Mouse (Mus musculus) adrenal gland, postnatal 36 days (tissue): ENCODE measurements around the gene Mrps21. TPM values are rescaled to one million over a fixed set of nuclear protein-coding genes. Genes with fewer than 3 reads are reported as not detected.
A peak's percentile ranks its signal among the peaks of the same experiment; 100 is the strongest.
"Not testable (repeated sequence)": the region's sequence is repeated elsewhere in the genome, so short reads cannot be mapped to it uniquely, and the experiment has no call there.

Source experiments
- DNase-seq, 2 experiments: peaks; one replicate each; pipeline ENCODE4 v3.0.0; 2021; ENCODE audit warnings: mixed read lengths in 1 of 2
- total RNA-seq, 2 experiments: library from RNA; stranded (reverse); gene quantifications; 2 replicates each; pipeline ENCODE4 v1.2.3; 2021

The Mrps21 gene
- total RNA-seq, 2 experiments from 2014 or later, result 272 to 276 TPM

GRCm38 (mm10) chr3:95892066-95893052, 21.0 kb upstream of the Mrps21 start:
- DNase-seq, result no peak

GRCm38 (mm10) chr3:95891211-95892065, 20.1 kb upstream of the Mrps21 start, which contains the start of gene BC028528:
BC028528 (minus strand) TSS chr3:95892005.
- DNase-seq, result peak in 1 of 2 experiments; percentile 41

- no peak for DNase-seq
Observed at GRCm38 (mm10) chr3:95889664-95890063, 18.3 kb upstream of the Mrps21 start.

GRCm38 (mm10) chr3:95887596-95887995, 16.3 kb upstream of the Mrps21 start:
- no peak for DNase-seq

GRCm38 (mm10) chr3:95884400-95884799, 13.1 kb upstream of the Mrps21 start:
- DNase-seq, result no peak

- peak; percentile 74 to 85 for DNase-seq
Observed at GRCm38 (mm10) chr3:95882816-95883425, 11.6 kb upstream of the Mrps21 start.

GRCm38 (mm10) chr3:95881979-95882815, 10.9 kb upstream of the Mrps21 start, which contains the start of gene Ciart:
Ciart (minus strand) TSS chr3:95882251.
- peak; percentile 95 to 96 for DNase-seq

- DNase-seq, result no peak
Observed at GRCm38 (mm10) chr3:95879063-95879462, 7.7 kb upstream of the Mrps21 start.

GRCm38 (mm10) chr3:95872048-95872447, 729 bp upstream of the Mrps21 start:
- DNase-seq, result no peak

- no peak for DNase-seq
Observed at GRCm38 (mm10) chr3:95870976-95871375, 343 bp downstream of the Mrps21 start.

GRCm38 (mm10) chr3:95867408-95867807, 3.9 kb downstream of the Mrps21 start:
- DNase-seq, result no peak

- no peak for DNase-seq
Observed at GRCm38 (mm10) chr3:95866071-95866470, 5.2 kb downstream of the Mrps21 start.

- DNase-seq, result no peak
Observed at GRCm38 (mm10) chr3:95865571-95865970, 5.7 kb downstream of the Mrps21 start.

- no peak for DNase-seq
Observed at GRCm38 (mm10) chr3:95865050-95865449, 6.3 kb downstream of the Mrps21 start.

GRCm38 (mm10) chr3:95863578-95863977, 7.7 kb downstream of the Mrps21 start:
- no peak for DNase-seq

- DNase-seq, result peak; percentile 51 to 81
Observed at GRCm38 (mm10) chr3:95861796-95862195, 9.5 kb downstream of the Mrps21 start.

- peak in 1 of 2 experiments; percentile 33 for DNase-seq
Observed at GRCm38 (mm10) chr3:95861216-95861615, 10.1 kb downstream of the Mrps21 start.

- DNase-seq, result no peak
Observed at GRCm38 (mm10) chr3:95860323-95860722, 11.0 kb downstream of the Mrps21 start.

- DNase-seq, result not testable (repeated sequence)
Observed at GRCm38 (mm10) chr3:95858278-95858677, 13.0 kb downstream of the Mrps21 start.

GRCm38 (mm10) chr3:95857050-95857449, 14.3 kb downstream of the Mrps21 start:
- not testable (repeated sequence) for DNase-seq

- peak in 1 of 2 experiments; percentile 7 for DNase-seq
Observed at GRCm38 (mm10) chr3:95856115-95856514, 15.2 kb downstream of the Mrps21 start.
